Mouse (Mus musculus): ENCODE measurements around the gene Pik3r2.
A peak's percentile ranks its signal among the peaks of the same experiment; 100 is the strongest.

The Pik3r2 gene

GRCm38 (mm10) chr8:70801830-70802229, 25.3 kb upstream of the Pik3r2 start:
- DNase-seq (ENCODE audit: inconsistent age in 2 of 2, low spot score in 1 of 2) = no peak

- no peak for DNase-seq (ENCODE audit: inconsistent age in 2 of 2, low spot score in 1 of 2)
Observed at GRCm38 (mm10) chr8:70801156-70801555, 24.6 kb upstream of the Pik3r2 start.

- no peak for DNase-seq (ENCODE audit: inconsistent age in 2 of 2, low spot score in 1 of 2)
Observed at GRCm38 (mm10) chr8:70800648-70801047, 24.1 kb upstream of the Pik3r2 start.

- DNase-seq (ENCODE audit: inconsistent age in 2 of 2, low spot score in 1 of 2) = peak in 1 of 2 experiments; percentile 63
Observed at GRCm38 (mm10) chr8:70798281-70798680, 21.8 kb upstream of the Pik3r2 start.

- DNase-seq (ENCODE audit: inconsistent age in 2 of 2, low spot score in 1 of 2) = peak; percentile 93 to 98
Observed at GRCm38 (mm10) chr8:70797081-70798070, 20.9 kb upstream of the Pik3r2 start.

GRCm38 (mm10) chr8:70796403-70797080, 20.0 kb upstream of the Pik3r2 start:
- no peak for DNase-seq (ENCODE audit: inconsistent age in 2 of 2, low spot score in 1 of 2)

GRCm38 (mm10) chr8:70795370-70795769, 18.9 kb upstream of the Pik3r2 start:
- no peak for DNase-seq (ENCODE audit: inconsistent age in 2 of 2, low spot score in 1 of 2)

- no peak for DNase-seq (ENCODE audit: inconsistent age in 2 of 2, low spot score in 1 of 2)
Observed at GRCm38 (mm10) chr8:70794215-70794614, 17.7 kb upstream of the Pik3r2 start.

- no peak for DNase-seq (ENCODE audit: inconsistent age in 2 of 2, low spot score in 1 of 2)
Observed at GRCm38 (mm10) chr8:70792700-70793099, 16.2 kb upstream of the Pik3r2 start.

- DNase-seq (ENCODE audit: inconsistent age in 2 of 2, low spot score in 1 of 2) = peak; percentile 98 to 99
Observed at GRCm38 (mm10) chr8:70791975-70792691, 15.6 kb upstream of the Pik3r2 start.

- peak in 1 of 2 experiments; percentile 64 for DNase-seq (ENCODE audit: inconsistent age in 2 of 2, low spot score in 1 of 2)
Observed at GRCm38 (mm10) chr8:70791294-70791701, 14.8 kb upstream of the Pik3r2 start.

- no peak for DNase-seq (ENCODE audit: inconsistent age in 2 of 2, low spot score in 1 of 2)
Observed at GRCm38 (mm10) chr8:70790846-70791245, 14.3 kb upstream of the Pik3r2 start.

GRCm38 (mm10) chr8:70789046-70789445, 12.5 kb upstream of the Pik3r2 start:
- no peak for DNase-seq (ENCODE audit: inconsistent age in 2 of 2, low spot score in 1 of 2)

- no peak for DNase-seq (ENCODE audit: inconsistent age in 2 of 2, low spot score in 1 of 2)
Observed at GRCm38 (mm10) chr8:70787941-70788667, 11.6 kb upstream of the Pik3r2 start.

- DNase-seq (ENCODE audit: inconsistent age in 2 of 2, low spot score in 1 of 2) = no peak
Observed at GRCm38 (mm10) chr8:70787051-70787445, 10.5 kb upstream of the Pik3r2 start.

GRCm38 (mm10) chr8:70786291-70787050, 10.0 kb upstream of the Pik3r2 start:
- DNase-seq (ENCODE audit: inconsistent age in 2 of 2, low spot score in 1 of 2) = no peak

- DNase-seq (ENCODE audit: inconsistent age in 2 of 2, low spot score in 1 of 2) = no peak
Observed at GRCm38 (mm10) chr8:70780093-70780492, 3.6 kb upstream of the Pik3r2 start.

- peak in 1 of 2 experiments; percentile 84 for DNase-seq (ENCODE audit: inconsistent age in 2 of 2, low spot score in 1 of 2)
Observed at GRCm38 (mm10) chr8:70775851-70776495, 540 bp downstream of the Pik3r2 start.

- DNase-seq (ENCODE audit: inconsistent age in 2 of 2, low spot score in 1 of 2) = peak; percentile 42 to 67
Observed at GRCm38 (mm10) chr8:70775227-70775626, 1.3 kb downstream of the Pik3r2 start.
